In genomic region chr13:93564902-93565301, GRCm38 (mm10) we compare ENCODE assay signal across 18 mouse cellular contexts.
"Had no signal": no experiment of that assay in that cellular context is flagged by ENCODE, and none has a peak within 500 bp of the region (broad histone marks: within the 10 kb centered on the region; RNA-seq: fewer than 3 reads in every experiment).

No protein-coding gene starts in this region.

- H3K27ac ChIP-seq: liver, embryonic 15.5 days; lung, embryonic 15.5 days; macrophage; midbrain, embryonic 13.5 days; midbrain, embryonic 15.5 days; neural tube, embryonic 12.5 days; stomach, embryonic 15.5 days; stomach, postnatal 0 days had no signal

- H3K4me2 ChIP-seq: liver, embryonic 15.5 days; lung, embryonic 15.5 days; midbrain, embryonic 11.5 days; midbrain, embryonic 13.5 days; midbrain, embryonic 15.5 days; neural tube, embryonic 12.5 days; stomach, embryonic 15.5 days had no signal

- H3K27me3 ChIP-seq: liver, embryonic 15.5 days; lung, embryonic 15.5 days; megakaryocyte, embryonic 14.5 days; midbrain, embryonic 13.5 days; midbrain, embryonic 15.5 days; neural tube, embryonic 12.5 days; stomach, embryonic 15.5 days had no signal

- H3K36me3 ChIP-seq: liver, embryonic 15.5 days; lung, embryonic 15.5 days; midbrain, embryonic 13.5 days; midbrain, embryonic 15.5 days; neural tube, embryonic 12.5 days; stomach, embryonic 15.5 days had no signal

- H3K9ac ChIP-seq: liver, embryonic 15.5 days; liver, postnatal 0 days; lung, embryonic 15.5 days; midbrain, embryonic 13.5 days; midbrain, embryonic 15.5 days; neural tube, embryonic 12.5 days; stomach, embryonic 15.5 days had no signal

- H3K4me1 ChIP-seq: liver, embryonic 15.5 days; lung, embryonic 15.5 days; megakaryocyte, embryonic 14.5 days; midbrain, embryonic 13.5 days; midbrain, embryonic 15.5 days; neural tube, embryonic 12.5 days; stomach, embryonic 15.5 days had no signal

- H3K9me3 ChIP-seq: liver, embryonic 15.5 days; lung, embryonic 15.5 days; megakaryocyte, embryonic 14.5 days; midbrain, embryonic 13.5 days; midbrain, embryonic 15.5 days; neural tube, embryonic 12.5 days; stomach, embryonic 15.5 days had no signal

- H3K4me3 ChIP-seq: liver, embryonic 15.5 days; lung, embryonic 15.5 days; megakaryocyte, embryonic 14.5 days; midbrain, embryonic 13.5 days; midbrain, embryonic 15.5 days; neural tube, embryonic 12.5 days; stomach, embryonic 15.5 days had no signal

- ATAC-seq: liver, postnatal 0 days; lung, postnatal 0 days; midbrain, embryonic 13.5 days; midbrain, embryonic 15.5 days had no signal

- DNase-seq: liver, postnatal 0 days; lung, adult 2 months; lung, postnatal 14 days; lung, postnatal 36 days; right cerebral cortex, postnatal 25 days; thymus, postnatal 25 days; thymus, postnatal 4 days had no signal
